Mouse (Mus musculus) limb, embryonic 13.5 days (tissue): ENCODE results near the gene Nup98. TPM values are rescaled to one million over a fixed set of nuclear protein-coding genes. Genes with fewer than 3 reads are reported as not detected.

ENCODE experiments used
- ATAC-seq: fragments of 200-750 bp; cut with Nextera tagmentation; 2 replicates; pipeline ENCODE4 v1.8.0; 2017; ENCODE audit warnings: low read depth, moderate number of reproducible peaks, moderate TSS enrichment; ENCODE audit not compliant: low FRiP score
- H3K27ac ChIP-seq: fragments of 300-500 bp; sonication (generic); 2 replicates; pipeline ENCODE4 v1.5.1; 2015; ENCODE audit warnings: inconsistent platforms, mild to moderate bottlenecking, moderate library complexity
- H3K27me3 ChIP-seq: fragments of 300-500 bp; sonication (generic); 2 replicates; pipeline ENCODE4 v1.6.1; 2015; ENCODE audit warnings: mild to moderate bottlenecking, inconsistent platforms
- H3K36me3 ChIP-seq: fragments of 300-500 bp; sonication (generic); 2 replicates; pipeline ENCODE4 v1.6.1; 2015; ENCODE audit warnings: inconsistent platforms, mild to moderate bottlenecking, moderate library complexity
- H3K4me1 ChIP-seq: fragments of 300-500 bp; sonication (generic); 2 replicates; pipeline ENCODE4 v1.6.1; 2015; ENCODE audit warnings: inconsistent platforms
- H3K4me2 ChIP-seq: fragments of 300-500 bp; sonication (generic); replicated peaks from 2 replicates; pipeline ENCODE4 v1.6.1; 2015; ENCODE audit warnings: inconsistent platforms, mild to moderate bottlenecking, moderate library complexity
- H3K4me3 ChIP-seq: fragments of 300-500 bp; sonication (generic); 2 replicates; pipeline ENCODE4 v1.5.1; 2015; ENCODE audit warnings: moderate library complexity, mild to moderate bottlenecking, inconsistent platforms
- H3K9ac ChIP-seq: fragments of 300-500 bp; sonication (generic); 2 replicates; pipeline ENCODE4 v1.6.1; 2015; ENCODE audit warnings: mild to moderate bottlenecking, inconsistent platforms
- H3K9me3 ChIP-seq: fragments of 300-500 bp; sonication (generic); 2 replicates; pipeline ENCODE4 v1.6.1; 2016; ENCODE audit warnings: inconsistent platforms
- WGBS: fragments of 180-500 bp; shearing (Covaris S2); methylation state at CpG from one replicate; pipeline ENCODE4 v1.1.7; 2015; 5-methylcytosine and 5-hydroxymethylcytosine counted together
- polyA plus RNA-seq: library from polyadenylated mRNA; unstranded; fragments of >200 nt; fragmentation: Nextera tagmentation; extraction: Ambion mirVana; gene quantifications from 2 replicates; pipeline ENCODE4 v1.2.1, GENCODE M21; 2015

Gene Nup98
- polyA plus RNA-seq, 1 experiment from 2014 or later = 42.9 TPM

- no peak overlapping the region for H3K27ac ChIP-seq
- H3K4me1 ChIP-seq = peaks cover 11% of the 10 kb centered on the region
- H3K9me3 ChIP-seq = no peaks in the 10 kb centered on the region
- H3K4me3 ChIP-seq = no peak overlapping the region
- no peak overlapping the region for H3K9ac ChIP-seq
- 83% methylated on average over 1 of the region's 1 CpGs for WGBS
- no peaks in the 10 kb centered on the region for H3K36me3 ChIP-seq
- H3K4me2 ChIP-seq = no peak overlapping the region
- H3K27me3 ChIP-seq = no peaks in the 10 kb centered on the region
- no peak for ATAC-seq
These were observed 101.8 kb downstream of the Nup98 start for GRCm38 (mm10) chr7:102108206-102108605.

GRCm38 (mm10) chr7:102106700-102107141, 103.3 kb downstream of the Nup98 start:
- WGBS = 15% methylated on average over 23 of the region's 23 CpGs
- ATAC-seq = 0 out of 2 replicates have a peak, but pooled peaks have one; percentile 38
- H3K4me3 ChIP-seq = peak overlapping the region; percentile 33

GRCm38 (mm10) chr7:102104126-102104525, 105.8 kb downstream of the Nup98 start:
- no peaks in the 10 kb centered on the region for H3K27me3 ChIP-seq
- H3K4me2 ChIP-seq = no peak overlapping the region
- H3K36me3 ChIP-seq = no peaks in the 10 kb centered on the region
- H3K4me1 ChIP-seq = peaks cover 31% of the 10 kb centered on the region
- WGBS = 72% methylated on average over 5 of the region's 5 CpGs
- no peaks in the 10 kb centered on the region for H3K9me3 ChIP-seq
- H3K4me3 ChIP-seq = no peak overlapping the region
- H3K27ac ChIP-seq = no peak overlapping the region
- ATAC-seq = no peak
- H3K9ac ChIP-seq = no peak overlapping the region

More at GRCm38 (mm10) chr7:102106700-102107141, 103.3 kb downstream of the Nup98 start:
- Histone ChIP-seq H3K9me3 (no peaks in the 10 kb centered on the region), H3K27me3 (no peaks in the 10 kb centered on the region), H3K9ac (peak overlapping the region; percentile 62), H3K36me3 (no peaks in the 10 kb centered on the region), H3K4me1 (peaks cover 15% of the 10 kb centered on the region), H3K4me2 (peak overlapping the region; percentile 67), H3K27ac (no peak overlapping the region)

GRCm38 (mm10) chr7:102103555-102103954, 106.4 kb downstream of the Nup98 start:
- H3K27me3 ChIP-seq = no peaks in the 10 kb centered on the region
- peaks cover 33% of the 10 kb centered on the region for H3K4me1 ChIP-seq
- H3K4me2 ChIP-seq = no peak overlapping the region
- H3K27ac ChIP-seq = no peak overlapping the region
- WGBS = 80% methylated on average over 2 of the region's 2 CpGs
- no peak for ATAC-seq
- no peak overlapping the region for H3K9ac ChIP-seq
- H3K9me3 ChIP-seq = no peaks in the 10 kb centered on the region
- no peaks in the 10 kb centered on the region for H3K36me3 ChIP-seq
- H3K4me3 ChIP-seq = no peak overlapping the region

- Histone ChIP-seq H3K9me3 (no peaks in the 10 kb centered on the region), H3K4me3 (no peak overlapping the region), H3K36me3 (no peaks in the 10 kb centered on the region), H3K4me1 (peaks cover 33% of the 10 kb centered on the region), H3K9ac (no peak overlapping the region), H3K27me3 (no peaks in the 10 kb centered on the region), H3K4me2 (peak overlapping the region; percentile 14; the same call in 1 of the 2 replicates), H3K27ac (no peak overlapping the region)
- ATAC-seq = no peak
- WGBS = 39% methylated on average over 6 of the region's 6 CpGs
These were observed 107.3 kb downstream of the Nup98 start for GRCm38 (mm10) chr7:102102696-102103095.

GRCm38 (mm10) chr7:102102241-102102640, 107.7 kb downstream of the Nup98 start:
- no peak overlapping the region for H3K4me3 ChIP-seq
- peaks cover 31% of the 10 kb centered on the region for H3K4me1 ChIP-seq
- WGBS = 44% methylated on average over 8 of the region's 8 CpGs
- H3K27me3 ChIP-seq = no peaks in the 10 kb centered on the region
- H3K4me2 ChIP-seq = no peak overlapping the region
- ATAC-seq = no peak
- no peaks in the 10 kb centered on the region for H3K9me3 ChIP-seq
- no peaks in the 10 kb centered on the region for H3K36me3 ChIP-seq
- no peak overlapping the region for H3K9ac ChIP-seq
- H3K27ac ChIP-seq = no peak overlapping the region

- H3K27ac ChIP-seq = no peak within 1 kb of the TSS; the same call in 1 of the 2 replicates
- 50% methylated on average over 5 of the region's 5 CpGs for WGBS
- H3K4me3 ChIP-seq = no peak within 1 kb of the TSS
These were observed 108.5 kb downstream of the Nup98 start, which contains the start of gene Art1 for GRCm38 (mm10) chr7:102101487-102101886. TSS of gene Art1 (plus strand) at chr7:102101743.

GRCm38 (mm10) chr7:102100868-102101267, 109.1 kb downstream of the Nup98 start:
- WGBS = 41% methylated on average over 5 of the region's 5 CpGs
- Histone ChIP-seq H3K27me3 (no peaks in the 10 kb centered on the region), H3K4me3 (no peak overlapping the region), H3K4me1 (peaks cover 22% of the 10 kb centered on the region), H3K27ac (no peak overlapping the region; the same call in 1 of the 2 replicates), H3K4me2 (peak overlapping the region; percentile 65; the same call in 1 of the 2 replicates), H3K9ac (no peak overlapping the region), H3K36me3 (peaks cover 7% of the 10 kb centered on the region), H3K9me3 (no peaks in the 10 kb centered on the region)
- no peak for ATAC-seq

More at GRCm38 (mm10) chr7:102101487-102101886, 108.5 kb downstream of the Nup98 start, which contains the start of gene Art1:
- peaks cover 24% of the 10 kb centered on the region for H3K4me1 ChIP-seq
- H3K27me3 ChIP-seq = no peaks in the 10 kb centered on the region
- H3K9ac ChIP-seq = no peak within 1 kb of the TSS
- peaks cover 5% of the 10 kb centered on the region; the same call in 1 of the 2 replicates for H3K36me3 ChIP-seq
- ATAC-seq = 0 out of 2 replicates have a peak, but pooled peaks have one; percentile 21
- peak within 1 kb of the TSS; percentile 65 for H3K4me2 ChIP-seq
- no peaks in the 10 kb centered on the region for H3K9me3 ChIP-seq

- Histone ChIP-seq H3K9ac (peak overlapping the region; percentile 63), H3K27ac (peak overlapping the region; percentile 4; the same call in 1 of the 2 replicates), H3K4me1 (peaks cover 22% of the 10 kb centered on the region), H3K36me3 (peaks cover 14% of the 10 kb centered on the region), H3K4me2 (peak overlapping the region; percentile 65), H3K27me3 (no peaks in the 10 kb centered on the region), H3K4me3 (peak overlapping the region; percentile 34), H3K9me3 (no peaks in the 10 kb centered on the region)
- ATAC-seq = peak; percentile 60
- 3% methylated on average over 30 of the region's 30 CpGs for WGBS
These were observed 110.0 kb downstream of the Nup98 start for GRCm38 (mm10) chr7:102099760-102100661.

- Histone ChIP-seq H3K4me1 (no peaks in the 10 kb centered on the region), H3K27ac (no peak overlapping the region), H3K4me2 (no peak overlapping the region), H3K4me3 (no peak overlapping the region), H3K27me3 (no peaks in the 10 kb centered on the region), H3K9me3 (no peaks in the 10 kb centered on the region), H3K36me3 (peaks cover 74% of the 10 kb centered on the region), H3K9ac (0 out of 2 replicates have a peak overlapping the region, but pooled peaks have one; percentile 20)
- ATAC-seq = no peak
- 90% methylated on average over 4 of the region's 4 CpGs for WGBS
These were observed 122.6 kb downstream of the Nup98 start for GRCm38 (mm10) chr7:102087336-102087735.

- no peak overlapping the region for H3K4me2 ChIP-seq
- no peaks in the 10 kb centered on the region for H3K9me3 ChIP-seq
- H3K27me3 ChIP-seq = no peaks in the 10 kb centered on the region
- H3K4me1 ChIP-seq = no peaks in the 10 kb centered on the region
- no peak overlapping the region for H3K27ac ChIP-seq
- no peak for ATAC-seq
- H3K4me3 ChIP-seq = no peak overlapping the region
- no peak overlapping the region for H3K9ac ChIP-seq
- 88% methylated on average over 26 of the region's 26 CpGs for WGBS
- peaks cover 90% of the 10 kb centered on the region for H3K36me3 ChIP-seq
These were observed 125.8 kb downstream of the Nup98 start for GRCm38 (mm10) chr7:102084041-102084696.

GRCm38 (mm10) chr7:102082816-102083215, 127.2 kb downstream of the Nup98 start, which contains the start of gene Trpc2:
TSS of gene Trpc2 (plus strand) at chr7:102083116.
- no peak within 1 kb of the TSS for H3K9ac ChIP-seq
- no peak within 1 kb of the TSS for H3K27ac ChIP-seq
- no peaks in the 10 kb centered on the region for H3K9me3 ChIP-seq
- ATAC-seq = no peak
- no peak within 1 kb of the TSS for H3K4me3 ChIP-seq
- peaks cover 90% of the 10 kb centered on the region for H3K36me3 ChIP-seq
- 82% methylated on average over 5 of the region's 5 CpGs for WGBS
- H3K4me1 ChIP-seq = no peaks in the 10 kb centered on the region
- no peaks in the 10 kb centered on the region for H3K27me3 ChIP-seq
- no peak within 1 kb of the TSS for H3K4me2 ChIP-seq
